Mouse (Mus musculus) telencephalon, adult 2 months (tissue): Measurements from ENCODE around the gene Gm4756.
A peak's percentile ranks its signal among the peaks of the same experiment; 100 is the strongest.
"Not testable (repeated sequence)": the region's sequence is repeated elsewhere in the genome, so short reads cannot be mapped to it uniquely, and the experiment has no call there.

ENCODE experiments used
- DNase-seq: peaks from one replicate; pipeline ENCODE4 v3.0.0-alpha.2; 2011; ENCODE audit warnings: low read depth, low spot score

The Gm4756 gene

GRCm38 (mm10) chr12:72654698-72655097 is 5.2 kb upstream of the Gm4756 start:
- DNase-seq, result peak; percentile 44

GRCm38 (mm10) chr12:72648921-72649320 is 540 bp downstream of the Gm4756 start:
- no peak for DNase-seq

GRCm38 (mm10) chr12:72638025-72638424 is 11.4 kb downstream of the Gm4756 start:
- no peak for DNase-seq

GRCm38 (mm10) chr12:72628751-72629150 is 20.7 kb downstream of the Gm4756 start:
- no peak for DNase-seq

- DNase-seq, result no peak
Measured at GRCm38 (mm10) chr12:72622853-72623496, 26.5 kb downstream of the Gm4756 start.

- DNase-seq, result no peak
Measured at GRCm38 (mm10) chr12:72621441-72621840, 28.0 kb downstream of the Gm4756 start.

GRCm38 (mm10) chr12:72620856-72621255 is 28.6 kb downstream of the Gm4756 start:
- DNase-seq, result no peak

GRCm38 (mm10) chr12:72612053-72612452 is 37.4 kb downstream of the Gm4756 start:
- DNase-seq, result no peak

GRCm38 (mm10) chr12:72598731-72599130 is 50.7 kb downstream of the Gm4756 start:
- DNase-seq, result not testable (repeated sequence)

- no peak for DNase-seq
Measured at GRCm38 (mm10) chr12:72594001-72594400, 55.5 kb downstream of the Gm4756 start.

- DNase-seq, result no peak
Measured at GRCm38 (mm10) chr12:72592991-72593390, 56.5 kb downstream of the Gm4756 start.

GRCm38 (mm10) chr12:72585339-72585738 is 64.1 kb downstream of the Gm4756 start:
- no peak for DNase-seq

GRCm38 (mm10) chr12:72583099-72583498 is 66.4 kb downstream of the Gm4756 start:
- DNase-seq, result no peak

GRCm38 (mm10) chr12:72582021-72582420 is 67.4 kb downstream of the Gm4756 start:
- DNase-seq, result no peak

GRCm38 (mm10) chr12:72564281-72564795 is 85.1 kb downstream of the Gm4756 start:
- no peak for DNase-seq

GRCm38 (mm10) chr12:72554347-72554746 is 95.1 kb downstream of the Gm4756 start:
- no peak for DNase-seq

- DNase-seq, result peak; percentile 69
Measured at GRCm38 (mm10) chr12:72538571-72538970, 110.9 kb downstream of the Gm4756 start.

- DNase-seq, result peak; percentile 96
Measured at GRCm38 (mm10) chr12:72536021-72536597, 113.4 kb downstream of the Gm4756 start, which contains the start of gene Pcnx4. Gene Pcnx4 (plus strand): TSS chr12:72536383.

- no peak for DNase-seq
Measured at GRCm38 (mm10) chr12:72535599-72535998, 113.9 kb downstream of the Gm4756 start.

GRCm38 (mm10) chr12:72533986-72534385 is 115.5 kb downstream of the Gm4756 start:
- DNase-seq, result no peak

- DNase-seq, result no peak
Measured at GRCm38 (mm10) chr12:72532303-72532702, 117.2 kb downstream of the Gm4756 start.
